Mouse (Mus musculus): ENCODE results near the gene Rhox2b. TPM values are rescaled to one million over a fixed set of nuclear protein-coding genes. Genes with fewer than 3 reads are reported as not detected.
"Not testable (repeated sequence)": the region's sequence is repeated elsewhere in the genome, so short reads cannot be mapped to it uniquely, and the experiment has no call there.

The Rhox2b gene
- not detected in 2 replicates for polyA plus RNA-seq (2012)

GRCm38 (mm10) chrX:37411767-37412166 is at the start of gene Rhox2b:
TSS of gene Rhox2b (plus strand) at chrX:37412067.
- not testable (repeated sequence) for H3K4me1 ChIP-seq (ENCODE audit: control insufficient read depth); H3K36me3 ChIP-seq (ENCODE audit: control insufficient read depth); H3K27me3 ChIP-seq (ENCODE audit: control insufficient read depth); H3K4me3 ChIP-seq (replicated peaks); H3K9me3 ChIP-seq (ENCODE audit: control insufficient read depth, low read length)

- H3K4me3 ChIP-seq (replicated peaks); H3K36me3 ChIP-seq (ENCODE audit: control insufficient read depth); H3K9me3 ChIP-seq (ENCODE audit: control insufficient read depth, low read length); H3K4me1 ChIP-seq (ENCODE audit: control insufficient read depth); H3K27me3 ChIP-seq (ENCODE audit: control insufficient read depth): not testable (repeated sequence)
Measured at GRCm38 (mm10) chrX:37379728-37380127, 32.1 kb upstream of the Rhox2b start, which contains the start of gene Rhox3a2. TSS of gene Rhox3a2 (plus strand) at chrX:37380028.

DNA sequence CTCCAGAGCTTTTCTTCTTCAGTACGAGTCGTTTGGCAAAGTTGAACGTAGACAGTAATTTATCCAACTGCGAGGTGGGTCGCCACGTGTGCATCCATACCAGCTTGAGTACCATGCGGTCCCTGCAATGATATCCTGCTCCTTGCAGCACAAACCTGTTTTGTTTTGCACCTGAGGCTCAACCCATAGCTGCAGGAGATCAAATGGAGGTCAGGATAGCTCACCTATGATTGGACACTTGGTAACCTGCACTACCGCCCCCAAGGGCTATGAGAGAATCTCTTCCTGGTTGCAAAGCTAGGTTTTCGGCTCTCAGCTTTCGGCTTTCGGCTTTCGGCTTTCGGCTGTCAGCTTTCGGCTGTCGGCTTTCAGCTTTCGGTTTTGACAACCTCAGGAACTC is 21.3 kb upstream of the Rhox2b start, which contains the start of gene Rhox4a2:
Gene Rhox4a2 (plus strand): TSS at position 301 of the 400 bp plus-strand sequence.
- H3K36me3 ChIP-seq (ENCODE audit: control insufficient read depth); H3K27me3 ChIP-seq (ENCODE audit: control insufficient read depth); H3K4me1 ChIP-seq (ENCODE audit: control insufficient read depth); H3K4me3 ChIP-seq (replicated peaks); H3K9me3 ChIP-seq (ENCODE audit: control insufficient read depth, low read length): not testable (repeated sequence)

DNA sequence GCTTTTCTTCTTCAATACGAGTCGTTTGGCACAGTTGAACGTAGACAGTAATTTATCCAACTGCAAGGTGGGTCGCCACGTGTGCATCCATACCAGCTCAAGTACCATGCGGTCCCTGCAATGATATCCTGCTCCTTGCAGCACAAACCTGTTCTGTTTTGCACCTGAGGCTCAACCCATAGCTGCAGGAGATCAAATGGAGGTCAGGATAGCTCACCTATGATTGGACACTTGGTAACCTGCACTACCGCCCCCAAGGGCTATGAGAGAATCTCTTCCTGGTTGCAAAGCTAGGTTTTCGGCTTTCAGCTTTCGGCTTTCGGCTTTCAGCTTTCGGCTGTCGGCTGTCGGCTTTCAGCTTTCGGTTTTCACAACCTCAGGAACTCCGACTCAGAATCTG is 20.3 kb downstream of the Rhox2b start, which contains the start of gene Rhox4b:
Gene Rhox4b (plus strand): TSS at position 301 of the 400 bp plus-strand sequence.
- H3K36me3 ChIP-seq (ENCODE audit: control insufficient read depth); H3K9me3 ChIP-seq (ENCODE audit: control insufficient read depth, low read length); H3K27me3 ChIP-seq (ENCODE audit: control insufficient read depth); H3K4me3 ChIP-seq (replicated peaks); H3K4me1 ChIP-seq (ENCODE audit: control insufficient read depth): not testable (repeated sequence)

DNA sequence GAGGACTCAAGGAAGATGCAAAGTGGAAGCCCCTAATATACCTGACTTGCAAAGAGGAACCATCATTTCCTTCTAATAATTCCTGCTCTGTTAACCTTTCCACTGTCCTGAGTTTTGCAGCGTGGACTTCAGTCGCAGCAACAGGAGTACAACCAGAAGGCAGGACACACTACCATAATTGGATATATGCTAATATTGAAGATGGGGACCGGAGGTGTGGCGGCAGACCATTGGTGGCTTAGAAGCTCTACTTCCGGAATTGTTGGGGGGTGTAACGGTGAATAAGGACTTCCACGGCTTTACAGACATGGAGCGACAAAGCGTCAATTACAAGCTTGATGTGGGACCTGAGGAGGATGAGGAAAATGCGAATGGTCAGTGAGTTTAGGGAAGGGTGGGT is 41.5 kb downstream of the Rhox2b start, which contains the start of gene Rhox2c:
Gene Rhox2c (plus strand): TSS at position 301 of the 400 bp plus-strand sequence.
- H3K9me3 ChIP-seq (ENCODE audit: control insufficient read depth, low read length); H3K36me3 ChIP-seq (ENCODE audit: control insufficient read depth); H3K4me3 ChIP-seq (replicated peaks); H3K27me3 ChIP-seq (ENCODE audit: control insufficient read depth); H3K4me1 ChIP-seq (ENCODE audit: control insufficient read depth): not testable (repeated sequence)

- not testable (repeated sequence) for H3K36me3 ChIP-seq (ENCODE audit: control insufficient read depth); H3K4me1 ChIP-seq (ENCODE audit: control insufficient read depth); H3K9me3 ChIP-seq (ENCODE audit: control insufficient read depth, low read length); H3K27me3 ChIP-seq (ENCODE audit: control insufficient read depth); H3K4me3 ChIP-seq (replicated peaks)
Measured at GRCm38 (mm10) chrX:37458285-37458684, 46.4 kb downstream of the Rhox2b start, which contains the start of gene Rhox3c. TSS of gene Rhox3c (plus strand) at chrX:37458585.

Other genes with a start within 250 kb of the Rhox2b start
- not detected in 2 replicates for gene Akap14, start 243.2 kb upstream of the Rhox2b start, polyA plus RNA-seq (2012)
- 24.9 and 26.0 TPM in 2 replicates for gene Ndufa1, start 220.9 kb upstream of the Rhox2b start, polyA plus RNA-seq (2012)
- 0.04 and 0.15 TPM in 2 replicates for gene Rnf113a1, start 220.8 kb upstream of the Rhox2b start, polyA plus RNA-seq (2012)
- gene Gm9, start 201.0 kb upstream of the Rhox2b start, polyA plus RNA-seq (2012) = not detected in 2 replicates
- gene Rhox1, start 189.8 kb upstream of the Rhox2b start, polyA plus RNA-seq (2012) = not detected in 2 replicates
- not detected in 2 replicates for gene Rhox2a, start 167.1 kb upstream of the Rhox2b start, polyA plus RNA-seq (2012)
- gene Rhox3a, start 162.1 kb upstream of the Rhox2b start, polyA plus RNA-seq (2012) = not detected in 2 replicates
- not detected in 2 replicates for gene Rhox4a, start 146.7 kb upstream of the Rhox2b start, polyA plus RNA-seq (2012)
- gene Rhox3a2, start 32.0 kb upstream of the Rhox2b start, polyA plus RNA-seq (2012) = not detected in 2 replicates
- gene Rhox4a2, start 21.2 kb upstream of the Rhox2b start, polyA plus RNA-seq (2012) = not detected in 2 replicates
- not detected in 2 replicates for gene Rhox4b, start 20.4 kb downstream of the Rhox2b start, polyA plus RNA-seq (2012)
- not detected in 2 replicates for gene Rhox2c, start 41.6 kb downstream of the Rhox2b start, polyA plus RNA-seq (2012)
- gene Rhox3c, start 46.5 kb downstream of the Rhox2b start, polyA plus RNA-seq (2012) = not detected in 2 replicates
- gene Rhox4c, start 68.3 kb downstream of the Rhox2b start, polyA plus RNA-seq (2012) = not detected in 2 replicates
- gene Rhox2d, start 81.4 kb downstream of the Rhox2b start, polyA plus RNA-seq (2012) = not detected in 2 replicates
- gene Rhox4d, start 102.3 kb downstream of the Rhox2b start, polyA plus RNA-seq (2012) = not detected in 2 replicates
- gene Rhox2e, start 118.4 kb downstream of the Rhox2b start, polyA plus RNA-seq (2012) = not detected in 2 replicates
- not detected in 2 replicates for gene Rhox3e, start 130.0 kb downstream of the Rhox2b start, polyA plus RNA-seq (2012)
- not detected in 2 replicates for gene Rhox4e, start 145.3 kb downstream of the Rhox2b start, polyA plus RNA-seq (2012)
- not detected in 2 replicates for gene Rhox2f, start 159.3 kb downstream of the Rhox2b start, polyA plus RNA-seq (2012)
- not detected in 2 replicates for gene Rhox3f, start 168.9 kb downstream of the Rhox2b start, polyA plus RNA-seq (2012)
- gene Rhox4f, start 195.6 kb downstream of the Rhox2b start, polyA plus RNA-seq (2012) = not detected in 2 replicates
- gene Rhox3g, start 216.5 kb downstream of the Rhox2b start, polyA plus RNA-seq (2012) = not detected in 2 replicates
- gene Rhox2g, start 231.4 kb downstream of the Rhox2b start, polyA plus RNA-seq (2012) = not detected in 2 replicates
- gene Rhox4g, start 239.3 kb downstream of the Rhox2b start, polyA plus RNA-seq (2012) = not detected in 2 replicates

All from erythroblast, embryonic 14.5 days (primary cell).